Mouse (Mus musculus) naive thymus-derived CD4-positive, alpha-beta T cell, adult 2 months (primary cell): Measurements from ENCODE around the gene Gbp9.
"Not testable (repeated sequence)": the region's sequence is repeated elsewhere in the genome, so short reads cannot be mapped to it uniquely, and the experiment has no call there.

Source experiments
- DNase-seq: peaks from one replicate; pipeline ENCODE4 v3.0.0-alpha.2; 2011; ENCODE audit warnings: low read depth

Gbp9 gene

GRCm38 (mm10) chr5:105139409-105140088 is at the start of gene Gbp9, which contains the start of the genes Gbp8 and Gbp4:
Gene Gbp9, minus strand, starts transcription at chr5:105139539.
Gene Gbp8, minus strand, starts transcription at chr5:105139540.
Gene Gbp4, minus strand, starts transcription at chr5:105139586.
- peak; percentile 88 for DNase-seq

DNA sequence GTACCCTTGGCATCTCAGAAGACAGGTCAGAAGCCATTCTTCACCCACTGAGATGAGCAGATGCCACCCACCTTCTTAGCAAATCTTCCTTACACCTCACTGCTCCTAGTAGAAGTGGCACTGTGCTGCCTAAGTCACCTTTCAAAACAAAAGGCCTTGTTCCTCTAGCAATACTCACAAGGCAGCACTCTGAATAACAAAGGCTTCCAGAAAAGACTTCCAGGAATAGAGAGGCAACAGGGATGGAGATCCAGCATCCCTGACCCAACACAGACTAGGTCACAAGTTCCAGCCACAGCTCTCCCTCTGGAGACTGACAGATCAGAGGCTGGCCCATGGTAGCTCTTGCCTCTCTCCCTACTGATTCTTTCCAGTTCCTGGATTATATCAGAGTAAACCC is 42.1 kb upstream of the Gbp9 start:
- no peak for DNase-seq

- peak; percentile 54 for DNase-seq
These were observed 17.2 kb upstream of the Gbp9 start for GRCm38 (mm10) chr5:105156582-105156981.

- no peak for DNase-seq
These were observed 14.7 kb upstream of the Gbp9 start for GRCm38 (mm10) chr5:105154049-105154448.

DNA sequence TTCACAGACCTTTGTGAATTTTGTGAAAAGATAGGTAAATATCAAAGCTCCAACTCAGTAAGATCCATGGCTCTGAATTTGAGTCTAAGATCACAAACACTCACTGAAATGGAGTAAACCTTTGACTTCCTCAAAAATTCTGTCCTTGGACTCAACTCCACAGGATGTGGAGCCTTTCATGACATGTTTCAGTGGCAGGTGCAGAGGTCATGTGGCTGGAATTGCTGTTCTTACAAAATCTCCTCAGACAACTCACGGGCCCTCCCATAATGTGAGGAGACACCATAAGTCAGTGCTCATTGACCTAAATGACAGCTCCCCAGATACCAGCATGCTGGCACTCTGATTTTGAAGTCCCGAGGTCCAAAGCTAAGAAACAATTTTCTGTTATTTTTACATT is 8.7 kb upstream of the Gbp9 start:
- not testable (repeated sequence) for DNase-seq

- DNase-seq, result no peak
These were observed 7.1 kb upstream of the Gbp9 start for GRCm38 (mm10) chr5:105146447-105146846.

- peak; percentile 51 for DNase-seq
These were observed 6.4 kb upstream of the Gbp9 start for GRCm38 (mm10) chr5:105145731-105146130.

GRCm38 (mm10) chr5:105140089-105140810 is 911 bp upstream of the Gbp9 start:
- peak; percentile 49 for DNase-seq

DNA sequence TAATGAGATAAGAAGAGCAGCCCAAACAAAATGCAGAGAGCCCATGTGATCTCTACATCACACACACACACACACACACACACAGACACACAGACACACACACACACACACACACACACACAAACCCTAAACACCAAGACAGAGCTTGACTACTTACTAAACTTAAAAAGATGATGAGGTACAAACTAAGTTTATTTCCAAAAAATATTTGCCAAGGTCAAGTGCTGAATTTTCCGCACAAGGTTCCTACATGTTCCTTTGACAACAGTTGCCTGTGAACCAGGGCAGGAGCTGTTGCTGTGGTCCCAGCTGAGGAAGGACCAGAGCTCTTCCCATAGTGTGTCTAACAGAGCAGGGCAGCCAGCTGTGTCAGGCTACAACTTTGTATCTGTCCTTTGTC is 433 bp downstream of the Gbp9 start:
- peak; percentile 62 for DNase-seq

DNA sequence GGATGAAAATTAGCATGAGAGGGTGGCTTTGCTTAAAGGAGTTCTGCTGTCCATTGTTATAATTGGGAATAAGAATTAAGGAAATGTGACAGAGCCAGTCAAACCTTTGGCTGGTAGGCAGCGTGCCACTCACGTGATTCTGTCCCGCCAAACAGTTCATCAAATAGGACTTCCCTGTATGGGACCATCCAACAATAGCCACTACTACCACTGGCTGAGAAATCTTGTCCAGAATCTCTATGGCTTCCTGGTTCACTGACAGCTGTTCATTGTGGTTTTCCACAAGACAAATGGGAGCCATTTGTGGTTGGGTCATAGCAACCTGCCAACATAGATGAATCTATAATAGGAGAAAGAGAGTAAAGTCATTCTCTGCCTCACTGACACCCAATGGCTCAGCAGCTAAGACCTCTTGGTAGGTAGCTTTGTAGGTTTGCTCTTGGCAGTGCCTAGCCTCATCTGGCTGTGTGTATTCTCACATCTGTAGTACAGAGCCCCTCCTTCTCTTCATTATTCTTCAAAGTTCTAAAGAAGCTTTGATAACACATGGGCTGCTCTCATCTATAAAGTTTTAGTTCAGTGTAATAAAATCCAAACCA is 2.5 kb downstream of the Gbp9 start:
- not testable (repeated sequence) for DNase-seq

- not testable (repeated sequence) for DNase-seq
These were observed 17.6 kb downstream of the Gbp9 start for GRCm38 (mm10) chr5:105121731-105122130.

- DNase-seq, result peak; percentile 43
These were observed 23.6 kb downstream of the Gbp9 start for GRCm38 (mm10) chr5:105115740-105116139.

GRCm38 (mm10) chr5:105114696-105115095 is 24.6 kb downstream of the Gbp9 start:
- peak; percentile 77 for DNase-seq

DNA sequence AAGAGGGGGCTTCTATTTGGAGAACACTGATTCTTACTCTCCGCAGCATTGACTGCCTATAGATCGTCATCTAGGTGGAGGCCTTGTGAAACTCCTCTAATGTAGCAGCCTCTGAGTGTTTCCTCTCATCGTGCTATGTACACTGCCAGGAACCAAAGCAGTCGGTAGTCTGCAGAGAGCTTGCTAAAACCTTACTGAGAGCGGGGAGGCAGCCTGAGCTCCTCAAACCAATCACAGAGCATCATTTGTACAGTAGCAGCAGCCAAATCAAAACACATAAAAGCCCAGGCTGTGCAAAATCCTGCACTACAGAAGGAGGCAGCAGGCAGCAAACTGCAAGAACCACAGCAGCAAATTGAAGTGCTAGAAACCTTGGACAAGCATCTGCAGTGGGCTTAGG is 25.7 kb downstream of the Gbp9 start:
- DNase-seq, result peak; percentile 70

DNA sequence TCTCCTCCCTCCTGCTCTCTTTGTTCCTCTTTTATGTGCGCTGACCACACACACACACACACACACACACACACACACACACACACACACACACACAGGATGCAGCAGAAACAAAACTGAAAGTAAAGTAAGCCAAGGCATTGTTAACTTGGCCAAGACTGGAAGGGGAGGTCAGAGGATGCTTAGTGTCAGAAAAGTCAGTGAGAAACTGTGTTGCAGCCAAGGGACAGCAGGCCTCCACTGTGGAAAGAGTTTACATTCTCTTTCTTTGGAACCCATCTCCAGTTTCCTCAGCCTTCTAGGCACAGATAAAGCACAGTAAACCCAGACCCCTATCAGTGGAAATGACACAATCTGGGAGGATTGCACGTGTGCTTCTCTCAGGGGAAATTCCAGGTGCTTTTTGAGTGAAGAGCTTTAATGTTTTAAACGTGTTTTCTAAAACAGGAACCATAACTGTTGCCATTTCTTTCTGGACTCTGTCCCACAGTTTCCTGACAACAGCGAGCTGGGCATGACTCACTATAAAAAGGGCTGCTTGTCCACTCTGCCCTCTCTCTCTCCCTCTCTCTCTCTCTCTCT is 29.0 kb downstream of the Gbp9 start:
- peak; percentile 80 for DNase-seq

DNA sequence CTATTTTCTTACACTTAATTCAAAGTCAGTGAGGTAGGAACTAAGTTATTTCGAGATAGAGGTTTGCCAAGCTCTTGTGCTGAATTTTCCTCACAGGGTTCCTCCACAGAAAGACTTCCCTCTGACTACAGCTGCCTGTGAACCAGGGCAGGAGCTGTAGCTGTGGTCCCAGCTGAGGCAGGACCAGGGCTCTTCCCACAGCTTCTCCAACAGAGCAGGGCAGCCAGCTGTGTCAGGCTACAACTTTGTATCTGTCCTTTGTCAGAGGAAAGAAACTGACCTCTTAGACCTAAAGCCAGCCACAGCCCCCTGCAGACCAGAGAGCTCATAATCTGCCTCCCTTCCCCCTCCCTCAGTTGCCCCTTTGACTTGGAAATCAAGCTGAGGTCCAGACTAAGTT is 29.6 kb downstream of the Gbp9 start:
- peak; percentile 35 for DNase-seq

DNA sequence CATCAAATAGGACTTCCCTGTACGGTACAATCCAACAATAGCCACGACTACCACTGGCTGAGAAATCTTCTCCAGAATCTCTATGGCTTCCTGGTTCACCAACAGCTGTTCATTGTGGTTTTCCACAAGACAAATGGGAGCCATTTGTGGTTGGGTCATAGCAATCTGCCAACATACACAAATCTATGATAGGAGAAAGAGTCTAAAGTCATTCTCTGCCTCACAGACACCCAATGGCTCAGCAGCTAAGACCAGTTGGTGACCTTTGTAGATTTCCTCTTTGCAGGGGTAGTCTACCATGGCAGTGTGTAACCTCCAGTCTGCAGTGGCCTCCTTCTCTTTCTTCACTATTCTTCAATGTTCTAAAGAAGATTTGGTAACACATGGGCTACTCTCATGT is 33.6 kb downstream of the Gbp9 start:
- DNase-seq, result not testable (repeated sequence)

- no peak for DNase-seq
These were observed 57.4 kb downstream of the Gbp9 start for GRCm38 (mm10) chr5:105081900-105082299.

DNA sequence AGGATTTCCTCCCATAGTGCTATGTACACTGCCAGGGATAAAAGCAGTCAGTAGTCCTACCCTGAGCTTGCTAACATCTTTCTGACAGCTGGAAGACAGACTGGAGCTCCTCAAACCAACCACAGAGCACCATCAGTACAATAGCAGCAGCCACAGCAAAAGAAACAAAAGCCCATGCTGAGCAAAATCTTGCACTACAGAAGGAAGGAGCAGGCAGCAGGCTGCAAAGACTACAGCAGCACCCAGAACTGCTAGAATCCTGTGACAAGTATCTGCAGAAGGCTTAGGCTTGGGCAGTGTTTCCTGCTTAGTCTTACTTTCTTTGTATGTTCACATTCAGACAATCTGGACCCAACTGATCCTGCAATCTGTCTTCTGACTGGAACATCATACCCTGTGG is 71.0 kb downstream of the Gbp9 start:
- DNase-seq, result peak; percentile 27

- not testable (repeated sequence) for DNase-seq
These were observed 74.9 kb downstream of the Gbp9 start for GRCm38 (mm10) chr5:105064443-105064842.

DNA sequence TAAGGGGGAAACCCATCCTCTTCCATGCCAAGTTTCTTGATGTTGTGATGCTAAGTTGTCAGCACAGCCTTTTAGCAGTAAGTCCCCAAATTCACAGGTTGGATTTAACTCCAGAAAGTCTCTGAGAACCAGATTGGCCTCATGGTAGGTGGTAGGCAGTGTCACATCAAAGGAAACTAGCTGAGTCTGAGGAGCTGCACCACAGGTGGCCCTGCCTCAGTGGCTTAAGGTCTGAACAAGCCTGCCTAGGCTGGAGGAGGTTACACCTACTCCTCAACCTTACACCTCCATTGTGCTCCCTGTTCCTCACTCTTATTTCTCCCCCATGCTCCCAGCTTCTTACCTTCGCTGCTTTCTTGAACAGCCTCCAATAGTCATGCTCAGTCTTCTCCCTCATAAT is 76.0 kb downstream of the Gbp9 start:
- peak; percentile 16 for DNase-seq

GRCm38 (mm10) chr5:105062403-105062802 is 76.9 kb downstream of the Gbp9 start:
- DNase-seq, result peak; percentile 54

DNA sequence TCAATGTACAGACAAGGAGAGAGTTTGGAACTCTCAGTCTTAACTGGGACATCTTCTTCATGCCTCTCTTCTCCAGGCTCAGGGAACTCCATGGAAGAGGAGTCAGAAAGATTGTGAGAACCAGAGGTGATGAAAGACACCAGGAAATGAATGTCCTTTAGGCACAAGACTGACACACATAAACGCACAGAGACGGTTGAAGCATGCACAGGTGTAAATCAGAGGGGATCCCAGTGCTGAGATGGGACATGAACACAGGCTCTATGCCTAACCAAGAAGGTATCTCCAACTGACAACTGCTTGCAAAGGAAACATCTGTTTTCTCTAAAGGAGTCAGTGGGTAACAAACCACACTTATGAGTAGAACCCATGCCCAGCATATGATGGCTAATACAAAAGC is 79.1 kb downstream of the Gbp9 start:
- no peak for DNase-seq
